Mouse (Mus musculus) CH12.LX (cell line): ENCODE measurements around the gene Nipal4. TPM values are rescaled to one million over a fixed set of nuclear protein-coding genes. Genes with fewer than 3 reads are reported as not detected.
A peak's percentile ranks its signal among the peaks of the same experiment; 100 is the strongest.

ENCODE experiments used
- DNase-seq: peaks from one replicate; pipeline ENCODE4 v3.0.0-alpha.2; 2013; ENCODE audit errors: extremely low read depth
- H3K27ac ChIP-seq: 2 replicates; pipeline ENCODE4 v1.5.1; 2012; ENCODE audit warnings: low read depth, mild to moderate bottlenecking, control low read depth, moderate library complexity; ENCODE audit not compliant: insufficient read depth
- H3K27me3 ChIP-seq: replicated peaks from 2 replicates; pipeline ENCODE3; 2012; ENCODE audit warnings: inconsistent platforms
- H3K36me3 ChIP-seq, 2 experiments: replicated peaks in 1 of 2; 2 replicates each; pipeline versions ENCODE3 to v1.6.1; 2012; ENCODE audit warnings: inconsistent platforms in 1 of 2, low read length in 1 of 2, mild to moderate bottlenecking in 1 of 2, mixed read lengths in 1 of 2, moderate library complexity in 1 of 2; ENCODE audit not compliant: control insufficient read depth in 1 of 2, insufficient read depth in 1 of 2
- H3K4me1 ChIP-seq, 2 experiments: 2 replicates each; pipeline ENCODE4 v1.6.1; 2012; ENCODE audit warnings: inconsistent platforms in 1 of 2, moderate library complexity in 1 of 2; ENCODE audit not compliant: insufficient read depth in 2 of 2, control insufficient read depth in 1 of 2
- H3K4me2 ChIP-seq: 2 replicates; pipeline ENCODE4 v1.6.1; 2012; ENCODE audit warnings: low read depth, mild to moderate bottlenecking, control low read depth; ENCODE audit not compliant: poor library complexity, insufficient read depth, severe bottlenecking
- H3K4me3 ChIP-seq, 3 experiments: fragments of 150-350 bp in 1 of 3; sonication (generic) in 1 of 3; replicated peaks in 1 of 3; 2 replicates each; pipeline versions ENCODE3 to v1.5.1; 2011 to 2012; ENCODE audit warnings: low read depth in 2 of 3, low read length in 2 of 3, mild to moderate bottlenecking in 2 of 3, moderate library complexity in 2 of 3, control low read depth in 1 of 3, improper control_type of control experiment in 1 of 3, inconsistent platforms in 1 of 3, mixed read lengths in 1 of 3; ENCODE audit not compliant: poor library complexity in 1 of 3
- H3K79me2 ChIP-seq: replicated peaks from 2 replicates; pipeline ENCODE4 v1.6.1; 2012; ENCODE audit warnings: mild to moderate bottlenecking, moderate library complexity; ENCODE audit not compliant: control insufficient read depth, poor library complexity, insufficient read depth, severe bottlenecking; ENCODE audit errors: extremely low read depth
- H3K9ac ChIP-seq: 2 replicates; pipeline ENCODE4 v1.6.1; 2012; ENCODE audit warnings: low read depth, mild to moderate bottlenecking, control low read depth, moderate library complexity; ENCODE audit not compliant: insufficient read depth
- H3K9me3 ChIP-seq: replicated peaks from 2 replicates; pipeline ENCODE3; 2012; ENCODE audit warnings: low read length, inconsistent platforms, mixed read lengths
- CHD1 ChIP-seq: IDR thresholded peaks from 2 replicates; pipeline ENCODE4 v1.6.1; 2012; ENCODE audit warnings: low read depth, low read length, improper control_type of control experiment, inconsistent platforms
- HCFC1 ChIP-seq: IDR thresholded peaks from 2 replicates; pipeline ENCODE4 v1.6.1; 2012; ENCODE audit warnings: low read depth, mild to moderate bottlenecking, inconsistent platforms, low read length, improper control_type of control experiment
- KAT2A ChIP-seq: IDR thresholded peaks from 2 replicates; pipeline ENCODE4 v1.6.1; 2012; ENCODE audit warnings: low read length, improper control_type of control experiment, inconsistent platforms; ENCODE audit not compliant: insufficient replicate concordance
- MAX ChIP-seq: IDR thresholded peaks from 2 replicates; pipeline ENCODE4 v1.6.1; 2011; ENCODE audit warnings: low read length, improper control_type of control experiment
- MEF2A ChIP-seq: IDR thresholded peaks from 2 replicates; pipeline ENCODE4 v1.6.1; 2014; ENCODE audit warnings: low read depth, mild to moderate bottlenecking, inconsistent platforms, low read length, improper control_type of control experiment, borderline replicate concordance
- MXI1 ChIP-seq: IDR thresholded peaks from 2 replicates; pipeline ENCODE4 v1.6.1; 2011; ENCODE audit warnings: mild to moderate bottlenecking, low read depth, low read length, improper control_type of control experiment
- SIN3A ChIP-seq: IDR thresholded peaks from 2 replicates; pipeline ENCODE4 v1.6.1; 2012; ENCODE audit warnings: low read length, improper control_type of control experiment, inconsistent platforms
- SMC3 ChIP-seq: IDR thresholded peaks from 2 replicates; pipeline ENCODE4 v1.6.1; 2011; ENCODE audit warnings: low read depth, low read length, improper control_type of control experiment
- USF1 ChIP-seq: IDR thresholded peaks from 2 replicates; pipeline ENCODE4 v1.6.1; 2014; ENCODE audit warnings: low read depth, mild to moderate bottlenecking, inconsistent platforms, low read length, improper control_type of control experiment
- ZKSCAN1 ChIP-seq: IDR thresholded peaks from 2 replicates; pipeline ENCODE4 v1.6.1; 2012; ENCODE audit warnings: low read depth, inconsistent platforms, low read length, improper control_type of control experiment, borderline replicate concordance
- ZMIZ1 ChIP-seq: IDR thresholded peaks from 2 replicates; pipeline ENCODE4 v1.6.1; 2012; ENCODE audit warnings: low read depth, mild to moderate bottlenecking, inconsistent platforms, low read length, improper control_type of control experiment
- ZNF384 ChIP-seq: IDR thresholded peaks from 2 replicates; pipeline ENCODE4 v1.6.1; 2012; ENCODE audit warnings: low read depth, low read length, improper control_type of control experiment, inconsistent platforms
- dilution Hi-C: fragments of 300-500 bp; cut with MboI; formaldehyde crosslinking; loops from 2 replicates; pipeline ENCODE4 v1.14.3; 2020; ENCODE audit warnings: low sequenced_read_pairs; ENCODE audit not compliant: extremely low pct_unique_long_range_greater_than_20kb, extremely low pct_ligation_motif_present
- in situ Hi-C: fragments of 300-500 bp; cut with MboI; formaldehyde crosslinking; loops from 3 replicates; pipeline ENCODE4 v1.14.3; 2019; ENCODE audit warnings: low sequenced_read_pairs, low pct_ligation_motif_present, low pct_unique_long_range_greater_than_20kb, mixed read lengths
- polyA plus RNA-seq: library from polyadenylated mRNA; unstranded; fragments of >175 nt; gene quantifications from 2 replicates; pipeline ENCODE4 v1.2.1, GENCODE M21; 2012; ENCODE audit warnings: low read depth; ENCODE audit not compliant: insufficient read length
- total RNA-seq, 2 experiments: library from RNA; depleted of rRNA; stranded (reverse); fragments of 300-350 nt in 1 of 2; fragments of >200 nt in 1 of 2; gene quantifications; 2 replicates each; pipeline ENCODE4 v1.2.3; 2012 to 2014

Nipal4 gene
- total and polyA plus RNA-seq, 3 experiments = 0.08 TPM; not detected in 2

- H3K4me2 ChIP-seq = no peak overlapping the region
- H3K4me1 ChIP-seq = peaks cover 23 to 70% of the 10 kb centered on the region in 2 experiments
- no peaks in the 10 kb centered on the region for H3K9me3 ChIP-seq
- H3K9ac ChIP-seq = no peak overlapping the region
- H3K79me2 ChIP-seq = no peaks in the 10 kb centered on the region
- H3K27me3 ChIP-seq = no peaks in the 10 kb centered on the region
- no peaks in the 10 kb centered on the region for H3K36me3 ChIP-seq
- dilution Hi-C loops = no loop called here
- TF ChIP-seq ZKSCAN1 = no peak
- TF ChIP-seq KAT2A = no peak
- no peak for TF ChIP-seq MAX
- TF ChIP-seq MXI1 = 0 out of 2 replicates have a peak, but pooled peaks have one; percentile 23
- no peak for TF ChIP-seq HCFC1
- TF ChIP-seq USF1 = no peak
- TF ChIP-seq SMC3 = no peak
- TF ChIP-seq SIN3A = no peak; the same call in 1 of the 2 replicates
- no peak; the same call in 1 of the 2 replicates for TF ChIP-seq ZMIZ1
- 0 out of 2 replicates have a peak, but pooled peaks have one; percentile 7 for TF ChIP-seq CHD1
- TF ChIP-seq MEF2A = no peak
- H3K4me3 ChIP-seq = no peak overlapping the region
- DNase-seq = no peak
- no peak overlapping the region for H3K27ac ChIP-seq
- in situ Hi-C loops = loop anchor here (5.0 to 25.0 kb wide), 2 partner anchors 63 to 163 kb away; partner anchors contain the start of gene Thg1l
Observed at GRCm38 (mm10) chr11:46125093-46125834, 41.0 kb downstream of the Nipal4 start.

- TF ChIP-seq KAT2A = no peak
- 0 out of 2 replicates have a peak, but pooled peaks have one; percentile 19 for TF ChIP-seq ZNF384
- H3K4me2 ChIP-seq = no peak overlapping the region
- peaks cover 21 to 61% of the 10 kb centered on the region in 2 experiments for H3K4me1 ChIP-seq
- H3K36me3 ChIP-seq = no peaks in the 10 kb centered on the region
- H3K4me3 ChIP-seq = no peak overlapping the region
- no peak overlapping the region for H3K9ac ChIP-seq
- DNase-seq = no peak
- no peak overlapping the region for H3K27ac ChIP-seq
- in situ Hi-C loops = no loop called here
- dilution Hi-C loops = no loop called here
- H3K79me2 ChIP-seq = no peaks in the 10 kb centered on the region
- no peaks in the 10 kb centered on the region for H3K9me3 ChIP-seq
- no peaks in the 10 kb centered on the region for H3K27me3 ChIP-seq
Observed at GRCm38 (mm10) chr11:46123328-46123866, 42.9 kb downstream of the Nipal4 start.
